Mouse (Mus musculus) right cerebral cortex, adult 2 months (tissue): Measurements from ENCODE around the gene Ubn1.

Experiments used
- DNase-seq, 2 experiments: peaks; one replicate each; pipeline ENCODE4 v3.0.0; 2021 to 2022; ENCODE audit warnings: low spot score in 2 of 2

Ubn1 gene

DNA sequence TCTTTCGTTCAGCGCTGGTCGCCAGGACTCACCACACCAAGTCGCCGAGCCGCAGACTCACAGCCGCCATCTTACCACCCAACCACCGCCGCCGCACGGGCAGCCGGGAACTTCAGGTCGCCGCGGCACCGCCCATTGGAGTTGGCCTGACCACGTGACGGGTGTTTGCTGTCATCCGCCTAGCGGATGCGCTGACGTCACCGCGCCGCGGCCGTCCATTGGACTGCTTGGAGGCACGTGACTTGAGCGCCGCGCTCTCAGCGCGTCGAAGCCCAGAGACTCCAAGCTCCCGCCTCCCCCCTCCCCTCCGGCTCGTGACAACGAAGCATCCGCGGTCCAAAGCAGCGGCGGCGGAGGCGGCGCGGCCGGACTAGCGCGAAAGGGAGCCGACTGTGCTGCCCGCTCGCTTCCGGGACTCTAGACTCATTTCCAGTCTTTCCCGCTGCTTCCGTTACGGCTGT is at the start of gene Ubn1, which contains the start of gene Glyr1:
Ubn1 (plus strand) TSS at position 284 of the 461 bp plus-strand sequence.
Glyr1 (minus strand) TSS at position 90 of the 461 bp plus-strand sequence.
- DNase-seq = peak; percentile 99 to 100

DNA sequence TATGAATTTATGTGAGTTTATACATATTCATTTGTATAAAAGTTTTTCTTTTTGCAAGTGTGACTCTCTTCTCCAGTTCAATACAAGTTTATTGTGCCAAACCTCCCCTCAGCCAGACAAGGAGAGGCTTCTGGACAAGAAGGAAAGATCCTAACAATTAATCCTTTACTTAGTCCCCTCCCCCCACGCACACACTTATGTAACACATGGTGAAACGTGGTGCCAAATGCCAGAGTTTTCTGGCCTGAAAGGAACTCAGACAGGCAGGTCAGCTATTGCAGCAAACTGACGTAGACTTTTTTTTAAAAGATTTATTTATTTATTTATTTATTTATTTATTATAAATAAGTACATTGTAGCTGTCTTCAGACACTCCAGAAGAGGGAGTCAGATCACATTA is 49.2 kb upstream of the Ubn1 start:
- DNase-seq = no peak

DNA sequence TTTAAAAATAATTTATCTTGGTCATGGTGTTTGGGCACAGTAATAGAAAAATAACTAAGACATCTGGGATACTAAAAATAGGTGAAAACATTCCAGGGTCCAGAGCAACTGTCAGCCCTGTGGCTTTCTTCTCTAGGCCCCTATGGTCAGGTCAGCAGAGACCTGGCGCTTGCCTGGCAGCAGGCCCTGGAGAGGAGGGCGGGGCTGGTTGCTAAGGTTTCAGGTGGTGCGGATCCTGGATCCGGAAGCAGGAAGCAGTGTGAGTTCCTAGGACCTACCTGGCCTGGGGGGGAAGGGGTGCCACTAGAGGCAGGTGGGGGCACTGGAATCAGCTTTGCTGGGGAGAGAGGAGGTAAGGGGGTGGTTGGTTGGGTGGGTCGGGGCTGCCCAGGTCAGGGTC is 42.8 kb upstream of the Ubn1 start, which contains the start of gene Smim22:
Smim22 (plus strand) TSS at position 222 of the 400 bp plus-strand sequence.
- no peak for DNase-seq

DNA sequence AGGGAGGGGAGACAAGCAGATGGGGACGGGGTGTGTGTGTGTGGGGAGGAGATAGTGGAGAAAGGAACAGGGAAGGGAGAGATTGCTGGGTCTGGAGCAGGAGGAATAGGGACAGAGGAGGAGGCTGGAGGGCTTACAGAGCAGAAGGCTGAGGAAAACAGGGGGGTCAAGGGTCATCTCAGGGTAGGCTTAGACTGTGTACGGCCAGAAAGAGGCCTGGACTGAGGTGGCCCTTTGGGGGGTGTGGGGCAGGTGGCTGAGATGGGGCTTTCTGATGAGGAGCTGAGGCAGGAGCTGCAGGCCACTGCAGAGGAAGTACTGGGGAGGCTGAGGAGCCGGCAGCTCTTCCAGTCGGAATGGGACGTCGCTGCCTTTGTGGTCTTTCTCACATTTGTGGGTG is 42.4 kb upstream of the Ubn1 start:
- DNase-seq = no peak

DNA sequence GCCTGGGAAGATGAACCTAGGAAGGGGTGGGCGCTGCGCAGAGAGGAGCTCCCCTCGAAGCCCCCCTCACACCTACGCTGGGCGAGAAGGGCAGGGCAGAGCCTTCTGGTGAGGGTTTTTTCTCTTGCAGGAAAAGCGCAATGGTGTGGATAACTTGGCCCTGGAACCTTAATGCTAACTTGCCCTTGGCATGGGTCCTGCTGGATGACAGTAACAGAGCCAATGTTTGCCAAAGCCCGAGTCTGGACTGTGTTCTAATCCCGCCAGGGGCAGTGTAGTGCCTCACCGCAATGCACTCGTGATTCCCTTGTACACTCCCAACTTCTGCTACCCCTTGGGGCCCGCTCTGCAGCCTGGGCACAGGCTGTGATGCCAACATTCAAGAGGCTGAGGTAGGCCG is 41.8 kb upstream of the Ubn1 start:
- DNase-seq = no peak

DNA sequence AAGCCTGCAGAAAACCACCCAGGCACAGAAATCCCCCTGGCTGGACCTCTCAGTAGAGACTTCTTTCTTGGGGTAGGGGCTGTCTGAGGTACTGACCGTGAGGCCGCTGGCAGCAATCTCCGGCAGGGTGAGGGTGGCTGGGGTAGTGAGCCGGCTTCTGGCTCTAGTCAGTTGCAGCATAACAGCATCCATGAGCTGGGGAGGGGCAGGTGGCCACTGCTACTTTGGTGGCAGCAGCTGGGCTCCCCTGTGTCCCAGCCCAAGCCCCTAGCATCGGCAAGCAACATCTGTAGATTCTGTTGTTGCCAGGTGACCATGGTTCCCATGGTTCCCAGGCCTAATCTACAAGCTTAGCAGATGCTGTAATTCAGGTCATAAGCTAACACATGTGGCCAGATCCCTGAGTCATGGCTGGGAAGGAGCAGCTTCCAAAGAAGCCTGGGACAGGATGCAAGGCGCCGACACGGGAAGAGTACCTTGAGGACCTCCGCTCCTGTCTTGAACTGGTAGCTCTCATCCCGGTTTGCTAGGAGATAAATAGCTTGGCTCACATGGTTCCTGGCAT is 39.4 kb upstream of the Ubn1 start:
- no peak for DNase-seq

DNA sequence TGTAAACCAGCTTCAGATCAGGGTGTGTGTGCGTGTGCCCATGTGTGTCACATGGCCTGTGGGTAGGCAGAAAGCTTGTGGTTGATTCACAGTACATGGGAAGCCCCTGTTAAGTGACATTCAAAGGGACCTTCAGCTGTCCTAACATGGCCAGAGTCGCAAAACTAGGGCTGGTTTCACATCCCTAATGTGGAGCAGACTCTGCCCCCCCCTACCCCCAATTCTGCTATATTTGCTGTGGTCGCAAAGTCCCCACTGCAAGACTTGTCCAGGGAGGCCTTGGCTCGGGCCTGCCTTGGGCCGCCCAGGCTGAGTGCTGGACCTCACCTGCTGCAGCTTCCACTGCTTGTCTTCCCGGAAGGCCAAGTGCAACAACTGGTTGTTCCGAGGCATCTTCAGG is 38.6 kb upstream of the Ubn1 start:
- DNase-seq = no peak

DNA sequence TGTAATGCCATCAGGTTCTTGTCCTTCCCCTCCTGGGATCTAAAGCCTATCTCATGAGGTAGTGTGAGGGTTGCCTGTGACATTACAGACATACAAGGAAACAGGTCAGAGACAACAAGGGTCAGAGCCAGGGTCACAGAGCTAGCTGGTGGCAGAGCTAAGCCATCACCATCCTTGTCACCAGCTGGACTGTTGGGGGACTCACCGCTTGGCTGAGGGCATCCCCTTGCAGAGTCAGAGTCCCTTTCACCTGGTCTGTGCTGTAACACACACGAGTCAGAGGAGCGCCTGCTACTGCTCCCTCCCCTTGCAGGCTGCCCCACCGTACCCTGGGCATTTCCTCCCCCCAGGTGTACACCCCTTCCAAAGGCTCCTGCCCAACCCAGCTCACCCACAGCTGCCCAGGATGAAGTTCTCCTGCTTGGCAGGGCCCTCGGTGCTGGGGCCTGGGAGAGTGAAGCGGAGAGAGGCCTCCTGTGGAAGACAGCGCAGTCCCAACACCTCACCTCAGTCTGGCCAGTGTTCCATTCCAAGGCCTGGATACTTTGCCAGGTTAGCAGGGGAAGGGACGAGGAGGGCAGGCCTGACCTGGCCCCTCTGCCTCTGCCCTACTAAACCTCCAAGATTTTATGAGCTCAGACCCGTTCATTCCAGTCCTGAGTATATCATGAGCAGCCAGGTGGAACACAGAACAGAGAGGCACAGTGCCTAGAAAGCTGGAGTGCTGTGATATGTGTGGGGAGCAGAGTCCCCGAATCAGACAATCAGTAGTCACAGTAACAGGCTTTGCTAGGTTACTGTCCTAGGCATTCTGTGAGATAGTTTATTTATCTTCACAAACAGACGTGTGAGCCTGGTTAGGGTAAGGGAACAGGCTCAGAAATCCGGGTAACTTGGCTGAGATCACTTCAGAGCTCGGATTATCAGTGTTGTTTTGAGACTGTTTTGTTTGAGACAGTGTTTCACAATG is 37.5 kb upstream of the Ubn1 start:
- peak in 1 of 2 experiments; percentile 20 for DNase-seq

DNA sequence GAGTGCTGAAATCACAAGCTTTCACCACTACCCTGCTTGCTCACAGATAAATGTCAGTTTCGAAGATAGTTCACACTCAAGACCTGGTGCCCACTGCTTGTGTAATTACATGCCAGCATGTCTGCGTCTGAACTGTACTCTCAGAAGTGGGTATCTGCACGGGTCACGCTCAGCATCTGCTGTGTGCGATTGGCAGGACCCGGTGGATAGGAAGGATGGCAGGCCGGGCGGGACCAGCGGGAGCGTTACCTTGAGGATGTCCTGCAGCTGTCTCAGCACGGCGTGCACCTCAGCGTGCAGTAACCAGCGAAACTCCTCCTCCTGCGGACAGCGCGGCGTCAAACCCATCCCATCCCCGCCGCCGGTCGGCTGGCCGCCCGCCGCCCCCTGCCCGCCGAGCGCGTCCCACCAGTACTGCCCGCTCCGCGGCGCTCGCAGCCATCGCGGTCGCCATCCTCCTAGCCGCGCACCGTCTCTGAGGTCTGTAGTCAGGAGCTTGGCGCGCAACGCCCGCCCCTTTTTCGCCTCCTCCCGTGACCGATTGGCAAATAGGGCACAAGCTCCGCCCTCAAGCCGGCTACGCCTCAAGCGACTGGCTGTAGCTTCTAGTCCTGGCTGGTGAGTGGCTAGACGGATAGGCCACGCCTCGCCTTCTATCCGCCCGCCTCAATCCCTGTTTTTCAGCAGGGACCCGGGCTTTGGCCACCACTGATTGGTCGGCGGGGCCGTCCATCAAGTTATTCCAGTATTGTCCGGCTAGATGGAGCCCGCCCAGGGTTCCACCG is 36.6 kb upstream of the Ubn1 start, which contains the start of gene Rogdi:
Rogdi (minus strand) TSS at position 500 of the 785 bp plus-strand sequence.
- DNase-seq = peak; percentile 99

DNA sequence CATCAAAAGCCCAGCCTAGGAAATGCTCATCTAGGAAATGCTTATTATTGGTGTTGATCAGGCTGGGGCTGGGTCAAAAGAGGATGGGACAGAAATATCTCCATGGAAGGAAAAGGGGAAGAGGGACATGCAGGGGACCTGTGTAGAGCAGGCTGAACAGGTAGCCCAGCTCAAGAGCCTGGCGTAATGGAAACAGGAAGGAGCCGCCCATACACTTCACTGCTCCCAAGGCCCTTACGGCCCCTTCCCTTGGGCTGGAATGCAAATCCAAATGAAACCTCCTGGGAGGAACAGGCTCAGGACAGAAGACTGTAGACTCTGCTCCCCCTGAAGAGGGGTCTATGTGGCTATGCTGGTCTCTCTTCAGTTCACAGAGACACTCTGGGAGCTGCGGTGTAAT is 35.3 kb upstream of the Ubn1 start:
- no peak for DNase-seq

DNA sequence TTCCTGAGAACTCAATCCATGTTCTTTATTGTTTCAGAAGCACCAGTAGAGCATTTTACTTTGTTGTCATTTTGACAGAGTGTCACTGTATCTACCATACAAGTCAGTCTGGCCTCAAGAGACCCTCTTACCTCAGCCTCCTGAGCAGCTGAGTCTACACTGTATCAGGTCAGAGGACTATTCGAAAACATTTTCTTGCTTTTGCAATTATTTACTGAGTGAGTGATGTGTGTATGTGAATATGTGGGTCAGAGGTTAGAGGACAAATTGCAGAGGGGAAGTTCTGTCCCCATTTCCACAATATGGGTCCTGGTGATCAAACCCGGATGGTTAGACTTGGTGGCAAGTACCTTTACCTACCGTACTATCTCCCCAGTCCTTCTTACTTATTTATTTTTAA is 25.8 kb upstream of the Ubn1 start:
- DNase-seq = no peak

DNA sequence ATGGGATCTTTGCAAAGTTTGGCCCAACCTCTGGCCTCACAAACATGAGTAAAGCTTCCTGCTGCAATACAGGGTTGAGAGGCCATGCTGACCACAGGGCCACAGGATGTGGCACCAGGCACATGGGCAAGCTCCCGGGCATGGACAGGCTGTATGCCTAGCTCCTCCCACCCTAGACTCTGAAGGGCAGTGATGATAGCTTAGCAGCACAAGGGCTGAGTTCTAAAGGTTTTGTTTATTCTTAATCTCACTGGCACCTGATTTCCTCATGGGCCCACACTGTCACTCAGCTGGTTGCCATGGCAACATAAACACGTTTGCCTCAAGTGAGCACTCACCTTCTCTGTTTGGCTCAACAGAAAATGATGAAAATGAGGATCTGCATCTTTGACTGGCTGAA is 20.0 kb upstream of the Ubn1 start:
- DNase-seq = no peak

DNA sequence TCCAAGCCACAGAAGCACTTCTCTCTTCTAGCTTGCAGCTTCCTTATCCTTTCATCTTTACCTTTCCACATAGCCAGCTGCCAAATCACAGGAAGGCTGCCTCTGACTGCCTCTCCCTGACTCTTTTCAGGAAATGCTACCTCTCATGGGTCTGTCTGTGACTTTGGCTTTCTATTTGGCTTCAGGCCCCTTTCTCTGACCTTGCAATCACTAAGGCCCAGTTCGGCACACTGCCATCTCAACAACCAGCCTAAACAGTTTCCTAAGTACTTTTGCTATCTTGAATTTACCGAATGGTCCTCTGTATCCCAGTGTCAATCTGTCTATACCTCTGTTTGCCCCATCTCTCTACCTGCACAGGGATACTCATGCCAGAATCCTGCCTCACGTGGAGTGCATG is 14.3 kb upstream of the Ubn1 start:
- DNase-seq = no peak

DNA sequence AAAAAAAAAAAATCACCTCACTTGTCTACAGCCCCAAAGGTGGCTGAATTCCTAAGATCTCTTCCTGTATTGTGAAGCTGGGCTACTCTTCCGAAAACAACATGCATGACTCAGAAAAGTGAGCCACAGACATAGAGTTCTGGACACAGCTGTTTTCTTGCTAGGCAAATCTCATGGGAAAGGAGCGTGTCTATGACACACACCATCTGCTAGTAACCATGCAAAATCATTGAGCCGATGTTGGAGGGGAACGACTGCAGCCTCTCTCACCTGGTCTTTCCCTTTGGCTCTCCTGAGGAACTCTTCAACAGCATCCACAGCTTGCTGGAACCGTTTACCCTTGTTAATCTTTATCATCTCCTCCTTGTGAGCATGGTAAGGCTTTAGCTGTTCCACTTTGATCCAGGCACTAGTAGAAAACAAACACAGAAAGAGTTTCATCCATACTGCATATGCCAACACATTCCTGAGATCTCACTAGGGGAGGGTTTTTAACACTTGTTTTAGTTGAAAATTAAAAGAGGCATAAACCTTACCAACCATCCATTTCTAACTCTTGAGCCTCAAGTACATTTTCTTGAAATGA is 13.1 kb upstream of the Ubn1 start:
- no peak for DNase-seq

DNA sequence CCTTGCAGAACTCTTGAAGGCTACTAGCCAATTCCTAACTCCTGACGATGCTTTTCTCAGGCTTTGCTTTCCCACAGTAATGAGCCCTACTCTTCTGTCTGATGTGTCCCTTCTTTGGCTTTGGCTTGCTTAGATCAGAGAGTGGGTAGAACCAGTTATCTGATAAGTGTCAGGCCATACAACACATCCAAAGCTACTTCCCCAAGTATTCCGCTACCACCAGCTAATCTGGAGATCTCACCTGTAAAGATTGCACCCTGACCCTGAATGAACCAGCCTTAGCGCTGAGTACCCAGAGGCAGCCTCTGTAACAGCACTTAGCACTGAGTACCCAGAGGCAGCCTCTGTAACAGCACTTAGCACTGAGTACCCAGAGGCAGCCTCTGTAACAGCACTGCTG is 4.5 kb upstream of the Ubn1 start:
- no peak for DNase-seq

DNA sequence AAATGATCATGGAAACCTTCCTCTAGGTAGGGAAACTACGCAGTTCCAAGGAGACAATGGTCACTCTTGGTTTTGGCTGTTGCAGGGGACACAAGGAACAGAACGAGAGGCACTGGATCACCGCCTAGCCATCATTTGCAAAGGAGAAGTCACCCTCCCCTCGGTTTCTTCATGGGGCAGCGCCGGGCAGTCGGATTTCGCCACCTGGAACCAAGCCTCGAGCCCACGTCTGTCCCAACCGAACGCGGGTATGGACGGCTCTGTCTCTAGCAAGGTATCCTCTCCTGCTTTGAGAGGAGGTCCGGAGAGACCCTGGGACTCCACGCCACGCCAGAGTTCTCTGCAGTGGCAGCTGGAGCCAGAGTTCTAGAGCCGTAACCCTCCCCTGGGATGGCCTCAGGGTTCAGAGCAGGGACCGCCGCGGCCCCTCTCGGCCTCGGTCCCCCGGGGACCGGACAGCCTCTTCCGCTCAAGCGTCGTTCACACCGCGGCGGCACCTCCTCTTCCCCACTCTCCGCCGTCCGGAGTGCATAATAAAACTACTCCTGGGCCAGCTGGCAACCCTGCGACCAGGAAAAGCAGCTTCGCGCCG is 579 bp upstream of the Ubn1 start:
- DNase-seq = no peak

DNA sequence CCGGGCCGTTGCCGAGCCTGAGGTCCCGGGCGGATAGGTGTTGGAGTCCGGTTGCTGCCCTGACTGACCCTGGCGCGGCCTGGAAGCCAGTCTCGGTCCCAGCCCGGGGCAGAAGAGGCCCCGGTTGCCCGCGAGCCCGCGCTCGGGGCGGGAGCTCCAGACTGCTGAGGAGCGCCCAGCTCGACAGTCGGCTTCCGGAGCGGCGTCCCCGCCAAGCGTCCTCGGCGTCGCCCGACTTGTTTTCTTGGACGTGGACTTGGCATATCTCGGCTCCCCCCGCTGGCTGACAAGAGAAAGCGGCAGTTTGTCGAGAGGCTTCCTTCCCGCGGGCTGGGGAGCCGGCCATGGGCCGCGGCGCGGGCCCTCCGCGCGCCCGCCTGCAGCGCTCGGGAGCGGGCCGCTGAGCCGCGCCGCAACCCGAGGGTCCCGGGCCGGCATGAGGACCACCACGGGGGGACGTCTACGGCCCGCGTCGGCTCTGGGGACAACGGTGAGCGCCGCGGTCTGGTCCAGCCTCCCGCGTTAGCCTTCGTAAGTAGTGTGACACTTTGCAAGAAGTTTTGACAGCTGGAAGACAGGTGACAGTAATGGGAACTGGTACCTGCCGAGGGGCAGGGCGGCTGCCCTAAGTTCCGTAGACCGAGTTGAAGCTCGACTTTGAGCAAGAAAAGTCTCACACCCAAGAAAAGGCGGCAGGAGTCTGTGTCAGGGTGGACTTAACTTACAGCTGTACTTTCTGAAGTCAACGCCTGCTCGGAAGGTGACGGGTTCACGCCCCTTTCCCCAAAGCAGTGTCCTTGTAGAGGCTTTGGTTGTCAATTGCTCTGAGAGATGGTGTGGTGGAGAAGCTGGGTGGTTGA is 624 bp downstream of the Ubn1 start:
- peak; percentile 68 to 76 for DNase-seq

DNA sequence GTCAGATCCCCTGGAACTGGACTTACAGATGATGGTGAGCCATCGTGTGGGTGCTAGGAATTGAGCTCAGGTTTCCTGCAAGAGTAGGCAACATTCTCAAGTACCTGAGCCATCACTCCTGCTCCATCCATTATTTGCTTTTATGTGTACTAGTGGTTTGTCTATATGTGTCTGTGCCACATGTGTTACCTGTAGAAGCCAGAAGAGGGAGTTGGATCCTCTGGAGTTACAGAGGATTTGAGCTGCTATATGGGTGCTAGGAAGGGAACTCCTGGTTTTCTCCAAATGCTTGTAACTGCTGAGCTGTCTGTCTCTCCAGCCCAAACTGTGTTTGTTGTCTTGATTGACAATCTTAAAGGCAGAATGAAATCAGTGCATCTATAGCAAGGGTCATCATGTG is 8.3 kb downstream of the Ubn1 start:
- DNase-seq = no peak

DNA sequence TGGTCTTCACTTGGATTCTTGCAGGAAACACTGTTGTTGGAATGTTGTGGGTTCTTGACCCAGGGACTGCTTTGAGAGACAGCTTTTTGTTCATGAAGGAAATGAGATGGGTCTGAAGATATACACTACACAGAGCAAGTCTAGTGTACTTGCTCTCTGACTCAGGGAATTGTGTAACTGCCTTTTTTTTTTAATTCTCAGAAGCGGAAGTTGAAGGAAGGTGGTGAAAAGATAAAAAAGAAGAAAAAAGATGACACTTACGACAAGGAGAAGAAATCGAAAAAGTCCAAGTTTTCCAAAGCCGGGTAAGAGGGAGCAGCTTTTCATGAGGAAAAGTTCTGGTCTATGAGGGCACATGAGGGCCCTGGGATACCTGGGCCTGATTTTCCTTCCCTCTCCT is 13.6 kb downstream of the Ubn1 start:
- DNase-seq = no peak

DNA sequence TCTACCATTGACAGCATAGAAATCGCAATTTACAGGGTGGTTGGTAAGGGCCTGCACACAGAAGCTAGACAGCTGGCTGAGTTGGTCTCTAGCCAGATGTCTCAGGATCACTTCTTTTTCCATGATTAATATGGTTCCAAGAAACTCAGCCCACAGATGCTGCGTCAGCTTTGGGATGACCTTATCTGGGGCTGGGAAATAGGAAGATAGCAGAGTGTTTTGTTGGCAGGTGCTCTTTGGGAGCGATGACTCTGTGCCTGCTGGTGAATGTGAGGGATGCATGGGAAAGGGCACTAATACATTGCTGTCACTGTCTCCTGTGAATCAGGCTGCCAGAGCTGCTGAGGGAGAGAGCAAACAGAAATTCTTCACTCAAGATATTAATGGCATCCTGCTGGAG is 20.5 kb downstream of the Ubn1 start:
- peak; percentile 58 to 67 for DNase-seq
